Mouse (Mus musculus) c-Kit-positive CD71-positive TER-119-negative erythroid progenitor cells, embryonic 14.5 days (primary cell): ENCODE results near the gene Thap2.

Experiments
- DNase-seq: peaks from one replicate; pipeline ENCODE4 v3.0.0-alpha.2; 2013; ENCODE audit warnings: low read depth

Gene Thap2

GRCm38 (mm10) chr10:115384221-115385017 lies at the start of gene Thap2, which contains the start of gene Zfc3h1:
Gene Thap2, minus strand, starts transcription at chr10:115384443.
Gene Zfc3h1, plus strand, starts transcription at chr10:115384959.
- DNase-seq = peak; percentile 97

GRCm38 (mm10) chr10:115425351-115425750 lies 41.1 kb upstream of the Thap2 start:
- no peak for DNase-seq

- DNase-seq = no peak
Measured at GRCm38 (mm10) chr10:115421976-115422375, 37.7 kb upstream of the Thap2 start.

- no peak for DNase-seq
Measured at GRCm38 (mm10) chr10:115414056-115414455, 29.8 kb upstream of the Thap2 start.

- no peak for DNase-seq
Measured at GRCm38 (mm10) chr10:115413496-115413895, 29.3 kb upstream of the Thap2 start.

GRCm38 (mm10) chr10:115406393-115406792 lies 22.1 kb upstream of the Thap2 start:
- DNase-seq = peak; percentile 51

GRCm38 (mm10) chr10:115391896-115392295 lies 7.7 kb upstream of the Thap2 start:
- DNase-seq = no peak

GRCm38 (mm10) chr10:115391076-115391475 lies 6.8 kb upstream of the Thap2 start:
- no peak for DNase-seq

GRCm38 (mm10) chr10:115387891-115388290 lies 3.6 kb upstream of the Thap2 start:
- no peak for DNase-seq

GRCm38 (mm10) chr10:115385018-115386002 lies 1.1 kb upstream of the Thap2 start:
- DNase-seq = peak; percentile 57

GRCm38 (mm10) chr10:115383644-115384220 lies 511 bp downstream of the Thap2 start:
- DNase-seq = peak; percentile 40

- DNase-seq = no peak
Measured at GRCm38 (mm10) chr10:115382846-115383643, 1.2 kb downstream of the Thap2 start.

- DNase-seq = no peak
Measured at GRCm38 (mm10) chr10:115381506-115382084, 2.6 kb downstream of the Thap2 start.

- no peak for DNase-seq
Measured at GRCm38 (mm10) chr10:115363151-115363550, 21.1 kb downstream of the Thap2 start.

GRCm38 (mm10) chr10:115362623-115362964 lies 21.6 kb downstream of the Thap2 start:
- DNase-seq = no peak

- DNase-seq = peak; percentile 96
Measured at GRCm38 (mm10) chr10:115361840-115362622, 22.2 kb downstream of the Thap2 start, which contains the start of gene Tmem19. Gene Tmem19, minus strand, starts transcription at chr10:115362501.

GRCm38 (mm10) chr10:115359066-115359465 lies 25.2 kb downstream of the Thap2 start:
- no peak for DNase-seq

- DNase-seq = no peak
Measured at GRCm38 (mm10) chr10:115358216-115358919, 25.9 kb downstream of the Thap2 start.

- no peak for DNase-seq
Measured at GRCm38 (mm10) chr10:115356106-115356505, 28.1 kb downstream of the Thap2 start.

- no peak for DNase-seq
Measured at GRCm38 (mm10) chr10:115355016-115355415, 29.2 kb downstream of the Thap2 start.
